Mouse (Mus musculus) myocyte (in vitro differentiated cells): ENCODE measurements at regions not wholly inside any gene's neighbourhood (a gene's known extent, or its start where the extent isn't known, plus 50 kb on each side); places are given as distances from the start of the nearest gene placed in this dataset.
A peak's percentile ranks its signal among the peaks of the same experiment; 100 is the strongest.

ENCODE experiments used
- H3K27me3 ChIP-seq: one replicate; pipeline ENCODE4 v1.6.1; 2011; ENCODE audit not compliant: control insufficient read depth, insufficient read depth, insufficient read length
- H3K36me3 ChIP-seq: one replicate; pipeline ENCODE4 v1.6.1; 2011; ENCODE audit not compliant: control insufficient read depth, insufficient read depth
- H3K4me2 ChIP-seq: one replicate; pipeline ENCODE4 v1.6.1; 2011; ENCODE audit warnings: low read depth, control low read depth
- H3K4me3 ChIP-seq: one replicate; pipeline ENCODE4 v1.5.1; 2011; ENCODE audit warnings: mild to moderate bottlenecking, control low read depth, moderate library complexity
- H3K79me2 ChIP-seq: one replicate; pipeline ENCODE4 v1.6.1; 2011; ENCODE audit not compliant: control insufficient read depth, insufficient read depth
- H3ac ChIP-seq: one replicate; pipeline ENCODE4 v1.6.1; 2011; ENCODE audit not compliant: control insufficient read depth, insufficient read length
- CEBPB ChIP-seq: IDR thresholded peaks from 2 replicates; pipeline ENCODE4 v1.6.1; 2011; ENCODE audit warnings: mild to moderate bottlenecking, moderate library complexity; ENCODE audit not compliant: poor library complexity, insufficient read depth, severe bottlenecking
- E2F4 ChIP-seq: IDR thresholded peaks from one replicate; pipeline ENCODE4 v1.6.1; 2011; ENCODE audit warnings: mild to moderate bottlenecking, control low read depth, moderate library complexity; ENCODE audit not compliant: insufficient read depth
- MAX ChIP-seq: IDR thresholded peaks from one replicate; pipeline ENCODE4 v1.6.1; 2011; ENCODE audit warnings: low read depth, mild to moderate bottlenecking, control low read depth
- MYOD1 ChIP-seq, 3 experiments: IDR thresholded peaks; one replicate each; pipeline ENCODE4 v1.6.1; 2011; ENCODE audit warnings: control low read depth in 2 of 3, low read depth in 2 of 3, mild to moderate bottlenecking in 2 of 3, moderate library complexity in 1 of 3; ENCODE audit not compliant: insufficient read length in 2 of 3, control insufficient read depth in 1 of 3
- MYOG ChIP-seq, 3 experiments: IDR thresholded peaks; one replicate each; pipeline ENCODE4 v1.6.1; 2011; ENCODE audit warnings: control low read depth in 2 of 3, low read depth in 2 of 3, mild to moderate bottlenecking in 2 of 3; ENCODE audit not compliant: insufficient read length in 2 of 3, control insufficient read depth in 1 of 3, insufficient read depth in 1 of 3
- POLR2A ChIP-seq: IDR thresholded peaks from one replicate; pipeline ENCODE4 v1.6.1; 2011; ENCODE audit warnings: low read depth, mild to moderate bottlenecking, control low read depth, moderate library complexity; ENCODE audit not compliant: insufficient read length
- POLR2AphosphoS2 ChIP-seq: IDR thresholded peaks from one replicate; pipeline ENCODE4 v1.6.1; 2011; ENCODE audit warnings: low read depth, control low read depth; ENCODE audit not compliant: insufficient read length
- REST ChIP-seq: IDR thresholded peaks from one replicate; pipeline ENCODE4 v1.6.1; 2011; ENCODE audit warnings: mild to moderate bottlenecking, control low read depth, moderate library complexity; ENCODE audit not compliant: insufficient read depth, insufficient read length
- SRF ChIP-seq: IDR thresholded peaks from one replicate; pipeline ENCODE4 v1.6.1; 2011; ENCODE audit warnings: low read depth; ENCODE audit not compliant: control insufficient read depth, insufficient read length
- TCF12 ChIP-seq: IDR thresholded peaks from one replicate; pipeline ENCODE4 v1.6.1; 2011; ENCODE audit warnings: mild to moderate bottlenecking, control low read depth; ENCODE audit not compliant: poor library complexity, insufficient read depth, severe bottlenecking
- TCF3 ChIP-seq: IDR thresholded peaks from one replicate; pipeline ENCODE4 v1.6.1; 2011; ENCODE audit warnings: low read depth, control low read depth; ENCODE audit not compliant: insufficient read length
- USF1 ChIP-seq: IDR thresholded peaks from one replicate; pipeline ENCODE4 v1.6.1; 2011; ENCODE audit warnings: low read depth, mild to moderate bottlenecking, control low read depth, moderate library complexity

DNA sequence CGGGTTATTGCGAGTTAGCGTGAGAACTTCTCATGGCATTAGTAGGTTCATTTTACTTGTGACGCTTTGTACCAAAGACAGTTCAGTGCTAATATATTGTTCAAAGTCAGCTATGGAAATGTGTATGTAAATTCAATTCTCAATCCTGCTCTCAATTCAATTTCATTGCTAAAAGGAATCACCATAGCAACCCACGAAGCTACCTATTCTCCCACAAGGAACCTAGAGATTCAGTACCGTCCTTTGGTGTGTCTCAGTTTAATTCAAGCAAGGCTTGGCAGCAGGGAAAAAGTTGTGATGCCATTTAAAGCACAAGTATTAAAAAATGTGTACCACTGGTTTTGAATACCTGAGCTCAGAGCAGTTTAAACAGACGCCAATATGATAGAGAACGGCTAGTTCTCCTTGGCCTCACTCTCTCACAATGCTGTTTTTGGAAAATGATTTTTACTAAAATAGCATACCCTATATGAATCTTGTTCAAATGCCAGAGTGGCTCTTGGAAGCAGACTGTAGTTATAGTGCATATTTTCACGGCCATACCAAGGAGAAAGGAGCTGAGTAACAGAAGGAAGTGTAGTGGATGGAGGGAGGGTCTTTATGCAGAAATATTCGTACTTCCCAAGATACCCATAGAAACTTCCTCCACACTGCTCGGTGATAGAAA is 121.4 kb downstream of the Otor start:
- Histone ChIP-seq H3ac (no peak overlapping the region), H3K4me3 (no peak overlapping the region), H3K27me3 (no peaks in the 10 kb centered on the region), H3K79me2 (no peaks in the 10 kb centered on the region), H3K36me3 (no peaks in the 10 kb centered on the region), H3K4me2 (no peak overlapping the region)
- TF ChIP-seq USF1: no peak
- TF ChIP-seq REST: no peak
- TF ChIP-seq SRF: no peak
- no peak for TF ChIP-seq MYOG (IDR thresholded peaks at IDR 0.05; ENCODE audit: control insufficient read depth in 1 of 3, insufficient read depth in 1 of 3, insufficient read length in 2 of 3, low read depth in 2 of 3)
- TF ChIP-seq POLR2AphosphoS2: no peak

DNA sequence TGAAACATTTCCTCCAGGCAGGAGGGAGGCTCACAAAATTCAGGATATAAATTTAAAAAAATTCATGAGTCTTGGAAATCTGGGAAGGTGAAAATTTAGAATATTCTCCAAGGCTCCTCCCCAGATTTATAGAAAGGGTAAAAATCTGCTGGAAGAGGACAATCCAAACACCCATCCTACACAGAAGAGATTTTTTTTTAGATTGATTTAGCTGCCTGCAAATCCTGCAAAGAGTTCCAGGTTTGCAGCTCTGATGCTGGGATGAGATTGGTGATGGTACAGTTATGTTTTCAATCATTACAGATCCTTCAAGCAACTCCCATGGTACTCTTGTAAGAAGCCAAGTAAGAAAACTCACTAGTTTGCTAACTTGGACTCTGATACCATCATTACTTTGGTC is 127.8 kb downstream of the Otor start:
- no peaks in the 10 kb centered on the region for H3K79me2 ChIP-seq
- no peaks in the 10 kb centered on the region for H3K36me3 ChIP-seq
- no peak overlapping the region for H3K4me2 ChIP-seq
- H3K4me3 ChIP-seq: no peak overlapping the region
- no peaks in the 10 kb centered on the region for H3K27me3 ChIP-seq
- no peak for TF ChIP-seq CEBPB
- TF ChIP-seq TCF12: no peak
- TF ChIP-seq REST: no peak
- no peak for TF ChIP-seq TCF3
- TF ChIP-seq POLR2AphosphoS2: no peak
- TF ChIP-seq SRF: no peak
- TF ChIP-seq E2F4: no peak
- no peak for TF ChIP-seq POLR2A
- TF ChIP-seq MYOG (IDR thresholded peaks at IDR 0.05; ENCODE audit: control insufficient read depth in 1 of 3, insufficient read depth in 1 of 3, insufficient read length in 2 of 3, low read depth in 2 of 3): no peak
- no peak for TF ChIP-seq MYOD1 (IDR thresholded peaks at IDR 0.05; ENCODE audit: control insufficient read depth in 1 of 3, insufficient read length in 2 of 3, low read depth in 2 of 3)
- no peak for TF ChIP-seq MAX
- no peak for TF ChIP-seq USF1
- no peak overlapping the region for H3ac ChIP-seq

DNA sequence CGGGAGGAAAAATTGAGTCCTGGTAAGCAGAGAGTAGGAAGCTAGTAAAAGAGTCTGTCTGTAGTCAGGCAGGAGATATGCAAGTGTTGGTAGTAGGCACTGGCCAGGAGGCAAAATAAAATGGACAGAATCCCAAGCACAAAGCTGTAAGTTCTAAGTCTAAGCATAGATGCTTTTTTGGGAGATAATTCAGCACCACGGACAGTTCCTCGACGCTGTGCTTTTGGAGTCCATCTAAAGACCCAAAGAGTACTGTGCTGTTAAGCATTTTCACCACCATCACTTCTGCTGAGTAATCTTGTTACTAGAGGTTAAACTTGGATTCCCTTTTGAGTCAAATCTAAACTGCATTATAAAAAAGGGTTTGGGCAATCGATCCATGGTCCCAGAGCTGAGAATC is 128.9 kb downstream of the Otor start:
- Histone ChIP-seq H3K27me3 (no peaks in the 10 kb centered on the region), H3K79me2 (no peaks in the 10 kb centered on the region), H3K4me3 (no peak overlapping the region), H3K36me3 (no peaks in the 10 kb centered on the region), H3ac (no peak overlapping the region), H3K4me2 (no peak overlapping the region)
- TF ChIP-seq TCF3 (no peak), REST (peak; percentile 51), MAX (no peak), MYOD1 (IDR thresholded peaks at IDR 0.05; ENCODE audit: control insufficient read depth in 1 of 3, insufficient read length in 2 of 3, low read depth in 2 of 3) (no peak), E2F4 (no peak), TCF12 (no peak), SRF (no peak), CEBPB (no peak)

GRCm38 (mm10) chr2:143217251-143217650 is 139.0 kb downstream of the Otor start:
- Histone ChIP-seq H3K36me3 (no peaks in the 10 kb centered on the region), H3K4me3 (no peak overlapping the region), H3K79me2 (no peaks in the 10 kb centered on the region), H3K27me3 (no peaks in the 10 kb centered on the region), H3ac (no peak overlapping the region), H3K4me2 (no peak overlapping the region)
- TF ChIP-seq SRF (no peak), TCF12 (no peak), POLR2AphosphoS2 (no peak), USF1 (no peak), MYOD1 (IDR thresholded peaks at IDR 0.05; ENCODE audit: control insufficient read depth in 1 of 3, insufficient read length in 2 of 3, low read depth in 2 of 3) (no peak), MAX (no peak), CEBPB (no peak), E2F4 (no peak), MYOG (IDR thresholded peaks at IDR 0.05; ENCODE audit: control insufficient read depth in 1 of 3, insufficient read depth in 1 of 3, insufficient read length in 2 of 3, low read depth in 2 of 3) (no peak), REST (no peak), TCF3 (no peak), POLR2A (no peak)

DNA sequence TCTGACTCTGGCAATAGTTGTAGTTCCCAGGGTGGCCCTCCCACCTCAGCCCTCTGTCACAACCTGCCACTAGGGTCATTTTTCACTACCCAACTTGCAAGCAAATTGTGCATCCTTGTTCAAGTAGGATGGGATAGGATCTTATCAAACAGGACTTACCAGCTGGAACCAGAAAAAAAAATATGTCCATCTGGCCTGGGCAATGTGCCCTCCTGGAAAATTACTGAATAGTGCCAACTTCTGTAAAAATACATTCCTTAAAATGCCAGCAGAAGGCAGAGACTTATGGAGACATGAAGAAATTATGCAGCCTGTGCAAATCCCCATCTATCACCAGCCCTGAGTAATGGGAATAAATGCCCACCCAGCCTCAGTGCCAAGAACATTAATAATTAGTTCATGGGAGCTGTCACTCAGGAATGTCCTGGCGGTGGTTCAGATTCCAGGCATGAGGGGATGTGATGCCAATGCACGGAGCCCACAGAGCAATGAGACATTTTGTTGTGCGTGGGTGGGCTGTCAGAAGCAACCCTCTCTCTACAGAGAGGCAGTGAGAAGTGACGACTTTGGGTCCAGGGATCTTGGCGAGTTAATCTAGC is 139.6 kb downstream of the Otor start:
- H3K36me3 ChIP-seq: no peaks in the 10 kb centered on the region
- TF ChIP-seq E2F4 (no peak), REST (no peak), MYOG (IDR thresholded peaks at IDR 0.05; ENCODE audit: control insufficient read depth in 1 of 3, insufficient read depth in 1 of 3, insufficient read length in 2 of 3, low read depth in 2 of 3) (no peak), POLR2AphosphoS2 (no peak), MYOD1 (IDR thresholded peaks at IDR 0.05; ENCODE audit: control insufficient read depth in 1 of 3, insufficient read length in 2 of 3, low read depth in 2 of 3) (no peak), POLR2A (no peak), SRF (no peak), MAX (no peak), CEBPB (no peak), TCF3 (no peak), TCF12 (no peak), USF1 (no peak)
- H3ac ChIP-seq: no peak overlapping the region
- H3K4me3 ChIP-seq: no peak overlapping the region
- H3K79me2 ChIP-seq: no peaks in the 10 kb centered on the region
- H3K4me2 ChIP-seq: no peak overlapping the region
- H3K27me3 ChIP-seq: no peaks in the 10 kb centered on the region
